ENCODE assay signal across 15 mouse cellular contexts in the genomic region with DNA sequence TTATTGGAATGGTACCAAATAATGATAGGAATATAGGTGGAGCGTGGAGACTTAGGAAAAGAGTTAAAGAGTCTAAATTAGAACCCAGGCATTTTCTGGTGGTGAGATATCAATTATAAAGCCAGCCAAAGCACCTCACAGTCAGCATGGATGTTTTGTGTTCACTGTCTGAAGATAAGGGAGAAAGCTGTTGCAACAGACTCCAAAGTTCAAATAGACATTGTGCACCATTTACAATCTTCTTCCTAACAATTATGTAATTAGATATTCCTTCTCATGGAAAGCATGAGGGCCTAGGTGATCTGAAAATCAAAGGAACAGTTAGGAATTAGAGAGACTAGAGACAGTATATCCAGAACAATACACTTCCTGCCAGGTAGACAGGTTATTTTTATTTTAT.
"Had no signal": no experiment of that assay in that cellular context is flagged by ENCODE, and none has a peak within 500 bp of the region (broad histone marks: within the 10 kb centered on the region; RNA-seq: fewer than 3 reads in every experiment).

No protein-coding gene starts in this region.

- H3K27ac ChIP-seq: neural tube, embryonic 15.5 days; stomach, embryonic 15.5 days; stomach, postnatal 0 days had no signal

- H3K4me1 ChIP-seq: neural tube, embryonic 15.5 days; stomach, embryonic 15.5 days had no signal

- H3K4me2 ChIP-seq: neural tube, embryonic 15.5 days; stomach, embryonic 15.5 days had no signal

- H3K36me3 ChIP-seq: neural tube, embryonic 15.5 days; stomach, embryonic 15.5 days had no signal

- H3K4me3 ChIP-seq: neural tube, embryonic 15.5 days; stomach, embryonic 15.5 days had no signal

- H3K9me3 ChIP-seq: neural tube, embryonic 15.5 days; stomach, embryonic 15.5 days had no signal

- H3K9ac ChIP-seq: neural tube, embryonic 15.5 days; stomach, embryonic 15.5 days had no signal

- H3K27me3 ChIP-seq: neural tube, embryonic 15.5 days; stomach, embryonic 15.5 days had no signal

- DNase-seq: retina, postnatal 1 day; right cerebral cortex, adult 18-20 months; right cerebral cortex, postnatal 14 days; right cerebral cortex, postnatal 25 days; right cerebral cortex, postnatal 4 days; spleen, adult 18-20 months; thymus, adult 18-20 months; thymus, adult 2 months; thymus, postnatal 14 days; thymus, postnatal 25 days; thymus, postnatal 36 days; thymus, postnatal 4 days had no signal
